Mouse (Mus musculus) gastrocnemius, postnatal 10 days (tissue): Measurements from ENCODE around the gene Smad6. TPM values are rescaled to one million over a fixed set of nuclear protein-coding genes. Genes with fewer than 3 reads are reported as not detected.

ENCODE experiments used
- DNase-seq: peaks from one replicate; pipeline ENCODE4 v3.0.0; 2021; ENCODE audit warnings: mixed read lengths
- total RNA-seq, 2 experiments: library from RNA; stranded (reverse); gene quantifications; 2 replicates each; pipeline ENCODE4 v1.2.3; 2021

The Smad6 gene
- total RNA-seq, 2 experiments from 2014 or later: 3.0 to 4.6 TPM

- no peak for DNase-seq
Observed at GRCm38 (mm10) chr9:63985125-63985524, 36.7 kb downstream of the Smad6 start.

- DNase-seq: no peak
Observed at GRCm38 (mm10) chr9:63982937-63983632, 38.8 kb downstream of the Smad6 start.

- DNase-seq: no peak
Observed at GRCm38 (mm10) chr9:63981912-63982311, 39.9 kb downstream of the Smad6 start.

GRCm38 (mm10) chr9:63981371-63981770 is 40.5 kb downstream of the Smad6 start:
- DNase-seq: no peak

GRCm38 (mm10) chr9:63980179-63981086 is 41.4 kb downstream of the Smad6 start:
- no peak for DNase-seq

- no peak for DNase-seq
Observed at GRCm38 (mm10) chr9:63979275-63979674, 42.6 kb downstream of the Smad6 start.

GRCm38 (mm10) chr9:63978682-63979081 is 43.2 kb downstream of the Smad6 start:
- no peak for DNase-seq

- no peak for DNase-seq
Observed at GRCm38 (mm10) chr9:63975996-63976395, 45.9 kb downstream of the Smad6 start.

- DNase-seq: no peak
Observed at GRCm38 (mm10) chr9:63974258-63975023, 47.4 kb downstream of the Smad6 start.

GRCm38 (mm10) chr9:63973662-63974190 is 48.1 kb downstream of the Smad6 start:
- DNase-seq: no peak

- DNase-seq: no peak
Observed at GRCm38 (mm10) chr9:63972576-63973290, 49.1 kb downstream of the Smad6 start.

- no peak for DNase-seq
Observed at GRCm38 (mm10) chr9:63971557-63971956, 50.3 kb downstream of the Smad6 start.

GRCm38 (mm10) chr9:63970836-63971235 is 51.0 kb downstream of the Smad6 start:
- DNase-seq: no peak

GRCm38 (mm10) chr9:63970388-63970787 is 51.5 kb downstream of the Smad6 start:
- no peak for DNase-seq

- DNase-seq: no peak
Observed at GRCm38 (mm10) chr9:63969467-63969866, 52.4 kb downstream of the Smad6 start.

GRCm38 (mm10) chr9:63968592-63968991 is 53.3 kb downstream of the Smad6 start:
- peak; percentile 90 for DNase-seq

GRCm38 (mm10) chr9:63967408-63968172 is 54.3 kb downstream of the Smad6 start:
- DNase-seq: no peak

GRCm38 (mm10) chr9:63965579-63965981 is 56.3 kb downstream of the Smad6 start:
- DNase-seq: no peak

GRCm38 (mm10) chr9:63961881-63962280 is 60.0 kb downstream of the Smad6 start:
- DNase-seq: no peak

GRCm38 (mm10) chr9:63960829-63961185 is 61.1 kb downstream of the Smad6 start:
- no peak for DNase-seq
